Mouse (Mus musculus) 3T3-L1 (cell line): Measurements from ENCODE around the gene Caln1.
A peak's percentile ranks its signal among the peaks of the same experiment; 100 is the strongest.

Experiments used
- DNase-seq: peaks from one replicate; pipeline ENCODE4 v3.0.0-alpha.2; 2015; ENCODE audit warnings: low read depth, low spot score

Caln1 gene

GRCm38 (mm10) chr5:130394386-130394785 is 25.1 kb downstream of the Caln1 start:
- DNase-seq, result no peak

- no peak for DNase-seq
Measured at GRCm38 (mm10) chr5:130395142-130395541, 25.9 kb downstream of the Caln1 start.

- no peak for DNase-seq
Measured at GRCm38 (mm10) chr5:130400136-130400917, 31.1 kb downstream of the Caln1 start.

- peak; percentile 64 for DNase-seq
Measured at GRCm38 (mm10) chr5:130405201-130405600, 35.9 kb downstream of the Caln1 start.

- DNase-seq, result no peak
Measured at GRCm38 (mm10) chr5:130409706-130410105, 40.5 kb downstream of the Caln1 start.

GRCm38 (mm10) chr5:130411516-130411915 is 42.3 kb downstream of the Caln1 start:
- no peak for DNase-seq

GRCm38 (mm10) chr5:130447438-130447837 is 78.2 kb downstream of the Caln1 start:
- DNase-seq, result no peak

- no peak for DNase-seq
Measured at GRCm38 (mm10) chr5:130448491-130448890, 79.2 kb downstream of the Caln1 start.

GRCm38 (mm10) chr5:130448931-130449856 is 79.9 kb downstream of the Caln1 start:
- no peak for DNase-seq

- no peak for DNase-seq
Measured at GRCm38 (mm10) chr5:130450031-130450541, 80.8 kb downstream of the Caln1 start.

- no peak for DNase-seq
Measured at GRCm38 (mm10) chr5:130458076-130458475, 88.8 kb downstream of the Caln1 start.

- no peak for DNase-seq
Measured at GRCm38 (mm10) chr5:130472209-130472608, 103.0 kb downstream of the Caln1 start.

- no peak for DNase-seq
Measured at GRCm38 (mm10) chr5:130474876-130475275, 105.6 kb downstream of the Caln1 start.

GRCm38 (mm10) chr5:130476741-130477140 is 107.5 kb downstream of the Caln1 start:
- no peak for DNase-seq

- no peak for DNase-seq
Measured at GRCm38 (mm10) chr5:130480290-130480689, 111.0 kb downstream of the Caln1 start.

- no peak for DNase-seq
Measured at GRCm38 (mm10) chr5:130491471-130491870, 122.2 kb downstream of the Caln1 start.

GRCm38 (mm10) chr5:130492305-130492704 is 123.0 kb downstream of the Caln1 start:
- no peak for DNase-seq

GRCm38 (mm10) chr5:130502541-130502940 is 133.3 kb downstream of the Caln1 start:
- no peak for DNase-seq

- DNase-seq, result no peak
Measured at GRCm38 (mm10) chr5:130504891-130505290, 135.6 kb downstream of the Caln1 start.

- no peak for DNase-seq
Measured at GRCm38 (mm10) chr5:130510516-130510915, 141.3 kb downstream of the Caln1 start.

GRCm38 (mm10) chr5:130515395-130515794 is 146.1 kb downstream of the Caln1 start:
- DNase-seq, result no peak

- DNase-seq, result no peak
Measured at GRCm38 (mm10) chr5:130520527-130520926, 151.3 kb downstream of the Caln1 start.
